Mouse (Mus musculus) cerebellum, adult 9-10 months (tissue): ENCODE data around the gene Otogl.

Experiments
- DNase-seq: peaks from one replicate; pipeline ENCODE4 v3.0.0; 2022

Gene Otogl

GRCm38 (mm10) chr10:107912084-107912573 is at the start of gene Otogl:
Otogl (minus strand) TSS chr10:107912134.
- no peak for DNase-seq

- no peak for DNase-seq
These were observed 44.7 kb upstream of the Otogl start for GRCm38 (mm10) chr10:107956588-107956987.

- DNase-seq: no peak
These were observed 42.5 kb upstream of the Otogl start for GRCm38 (mm10) chr10:107954444-107954843.

GRCm38 (mm10) chr10:107951596-107951995 is 39.7 kb upstream of the Otogl start:
- DNase-seq: no peak

GRCm38 (mm10) chr10:107949945-107950344 is 38.0 kb upstream of the Otogl start:
- DNase-seq: no peak

GRCm38 (mm10) chr10:107948647-107949046 is 36.7 kb upstream of the Otogl start:
- DNase-seq: no peak

GRCm38 (mm10) chr10:107948038-107948437 is 36.1 kb upstream of the Otogl start:
- no peak for DNase-seq

- DNase-seq: no peak
These were observed 34.4 kb upstream of the Otogl start for GRCm38 (mm10) chr10:107946348-107946747.

GRCm38 (mm10) chr10:107943859-107944258 is 31.9 kb upstream of the Otogl start:
- DNase-seq: no peak

GRCm38 (mm10) chr10:107941188-107941900 is 29.4 kb upstream of the Otogl start:
- no peak for DNase-seq

GRCm38 (mm10) chr10:107940302-107940701 is 28.4 kb upstream of the Otogl start:
- no peak for DNase-seq

GRCm38 (mm10) chr10:107939821-107940220 is 27.9 kb upstream of the Otogl start:
- no peak for DNase-seq

- no peak for DNase-seq
These were observed 22.1 kb upstream of the Otogl start for GRCm38 (mm10) chr10:107934055-107934454.

- DNase-seq: no peak
These were observed 21.6 kb upstream of the Otogl start for GRCm38 (mm10) chr10:107933527-107933926.

GRCm38 (mm10) chr10:107931833-107932828 is 20.2 kb upstream of the Otogl start:
- no peak for DNase-seq

- DNase-seq: no peak
These were observed 18.6 kb upstream of the Otogl start for GRCm38 (mm10) chr10:107930471-107931021.

- no peak for DNase-seq
These were observed 13.4 kb upstream of the Otogl start for GRCm38 (mm10) chr10:107925306-107925705.

- DNase-seq: no peak
These were observed 11.9 kb upstream of the Otogl start for GRCm38 (mm10) chr10:107923860-107924259.

- no peak for DNase-seq
These were observed 10.8 kb upstream of the Otogl start for GRCm38 (mm10) chr10:107922750-107923149.

- no peak for DNase-seq
These were observed 9.6 kb upstream of the Otogl start for GRCm38 (mm10) chr10:107921549-107921948.

- DNase-seq: no peak
These were observed 9.2 kb upstream of the Otogl start for GRCm38 (mm10) chr10:107921134-107921533.

- DNase-seq: no peak
These were observed 1.1 kb upstream of the Otogl start for GRCm38 (mm10) chr10:107913013-107913412.

GRCm38 (mm10) chr10:107906453-107906852 is 5.5 kb downstream of the Otogl start:
- no peak for DNase-seq
